Mouse (Mus musculus) splenic B cell, adult 2 months (primary cell): ENCODE measurements around the gene Lef1.

Source experiments
- DNase-seq: peaks from one replicate; pipeline ENCODE4 v3.0.0-alpha.2; 2011; ENCODE audit warnings: low read depth, low spot score
- H3K27me3 ChIP-seq: 2 replicates; pipeline ENCODE4 v1.6.1; 2012; ENCODE audit warnings: mild to moderate bottlenecking, low read length, moderate library complexity, mixed read lengths; ENCODE audit not compliant: control insufficient read depth, poor library complexity, insufficient read depth, severe bottlenecking
- H3K36me3 ChIP-seq: 2 replicates; pipeline ENCODE4 v1.6.1; 2012; ENCODE audit warnings: mild to moderate bottlenecking, low read length, moderate library complexity, mixed read lengths; ENCODE audit not compliant: control insufficient read depth, poor library complexity, insufficient read depth, severe bottlenecking

Lef1 gene

DNA sequence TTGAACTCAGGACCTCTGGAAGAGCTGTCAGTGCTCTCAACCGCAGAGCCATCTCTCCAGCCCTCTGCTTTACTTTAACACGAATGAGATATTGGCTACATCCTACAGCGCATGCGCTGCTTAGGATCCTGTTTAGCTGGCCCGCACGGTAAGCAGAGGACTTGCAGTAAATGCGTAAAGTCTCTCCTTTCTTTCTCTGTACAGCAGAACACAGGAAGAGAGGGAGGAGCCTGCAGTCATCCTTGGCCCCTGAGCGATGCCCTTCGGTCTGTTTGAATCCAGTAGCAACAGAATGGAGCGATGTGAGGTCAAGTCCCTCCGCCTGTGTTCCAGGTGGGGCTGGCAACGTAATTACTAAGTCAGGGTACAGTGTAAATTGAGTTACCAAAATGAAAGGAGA is 16.5 kb upstream of the Lef1 start:
- Histone ChIP-seq H3K36me3 (no peaks in the 10 kb centered on the region), H3K27me3 (no peaks in the 10 kb centered on the region)
- no peak for DNase-seq

GRCm38 (mm10) chr3:131096105-131096504 is 14.2 kb upstream of the Lef1 start:
- Histone ChIP-seq H3K27me3 (no peaks in the 10 kb centered on the region), H3K36me3 (no peaks in the 10 kb centered on the region)
- DNase-seq, result no peak

DNA sequence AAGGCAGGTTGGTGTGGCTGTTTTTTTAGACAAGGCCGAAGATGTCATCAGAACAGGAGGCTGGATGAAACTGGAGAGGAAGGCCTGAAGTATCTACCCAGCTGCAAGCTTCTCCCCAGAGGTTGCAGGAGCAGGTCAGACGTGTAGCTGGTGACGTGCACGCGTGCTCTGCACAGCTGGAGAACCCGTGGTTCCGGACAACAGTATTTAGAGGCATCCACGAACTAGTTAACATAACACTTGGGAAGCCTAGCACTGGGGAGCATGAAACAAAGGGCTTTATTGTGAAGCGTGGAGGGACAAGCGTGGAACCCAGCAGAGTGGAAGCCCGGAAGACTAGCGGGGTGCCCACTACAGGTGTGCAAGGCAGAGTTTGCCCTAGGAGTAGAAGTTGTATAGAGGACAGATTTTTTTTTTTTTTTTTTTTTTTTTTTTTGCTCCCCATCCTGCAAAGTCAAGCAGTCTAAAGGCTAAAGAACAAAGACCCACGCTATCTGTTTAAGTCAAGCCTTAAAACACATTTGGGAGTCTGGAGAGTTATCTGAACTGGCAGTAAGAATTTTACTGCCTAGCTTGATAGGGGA is 8.0 kb upstream of the Lef1 start:
- H3K27me3 ChIP-seq, result no peaks in the 10 kb centered on the region; the same call in 1 of the 2 replicates
- no peaks in the 10 kb centered on the region for H3K36me3 ChIP-seq
- no peak for DNase-seq

DNA sequence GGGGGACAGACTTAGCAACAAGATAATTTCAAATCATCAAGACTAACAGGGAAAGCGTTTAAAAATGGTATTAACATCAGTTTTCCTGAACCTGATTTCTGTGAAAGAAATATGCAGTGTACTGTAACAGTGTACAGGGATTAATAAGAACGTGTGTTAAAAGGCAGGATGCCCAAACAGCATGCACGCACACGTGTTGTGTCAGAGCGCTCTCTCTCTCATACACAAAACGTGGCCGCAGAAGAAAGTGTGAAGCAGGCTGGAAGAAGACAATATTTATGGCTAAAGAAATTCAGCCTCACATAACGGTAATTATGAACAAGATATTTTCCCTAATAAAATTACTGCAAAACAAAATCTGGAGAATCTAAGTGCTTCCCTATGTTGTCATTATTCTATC is 4.9 kb upstream of the Lef1 start:
- Histone ChIP-seq H3K36me3 (no peaks in the 10 kb centered on the region), H3K27me3 (no peaks in the 10 kb centered on the region; the same call in 1 of the 2 replicates)
- no peak for DNase-seq

DNA sequence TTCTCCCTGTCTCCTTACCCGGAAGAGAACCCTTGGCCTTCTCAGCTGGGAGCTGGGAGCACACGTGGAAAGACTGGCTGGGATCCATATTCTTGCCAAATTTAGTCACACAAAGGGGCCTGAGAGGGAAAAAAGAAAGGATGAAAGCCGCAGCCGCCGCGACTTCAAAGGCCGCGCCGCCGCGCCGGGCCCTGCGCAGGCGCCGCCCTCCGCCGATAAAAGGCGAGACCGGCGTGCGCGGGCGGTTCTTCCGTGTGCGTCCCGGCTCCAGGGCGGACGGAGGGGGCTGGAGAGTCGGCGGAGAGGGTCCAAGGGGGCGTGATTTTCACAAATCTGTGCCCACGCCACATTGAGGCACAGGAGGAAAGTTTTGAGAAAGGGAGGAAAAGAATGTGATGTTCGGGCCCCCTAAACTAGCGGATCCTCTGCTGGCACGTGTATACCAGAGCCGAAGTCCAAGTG is 4.3 kb upstream of the Lef1 start:
- Histone ChIP-seq H3K36me3 (no peaks in the 10 kb centered on the region), H3K27me3 (no peaks in the 10 kb centered on the region; the same call in 1 of the 2 replicates)
- peak; percentile 50 for DNase-seq

- peak; percentile 51 for DNase-seq
- Histone ChIP-seq H3K36me3 (no peaks in the 10 kb centered on the region; the same call in 1 of the 2 replicates), H3K27me3 (no peaks in the 10 kb centered on the region; the same call in 1 of the 2 replicates)
These were observed 3.6 kb upstream of the Lef1 start for GRCm38 (mm10) chr3:131106451-131107291.

GRCm38 (mm10) chr3:131107301-131108093 is 2.8 kb upstream of the Lef1 start:
- DNase-seq, result peak; percentile 46
- H3K27me3 ChIP-seq, result no peaks in the 10 kb centered on the region; the same call in none of the 2 replicates

GRCm38 (mm10) chr3:131108094-131108653 is 2.1 kb upstream of the Lef1 start:
- peak; percentile 35 for DNase-seq
- H3K27me3 ChIP-seq, result no peaks in the 10 kb centered on the region; the same call in none of the 2 replicates
- no peaks in the 10 kb centered on the region; the same call in 1 of the 2 replicates for H3K36me3 ChIP-seq

More at GRCm38 (mm10) chr3:131107301-131108093, 2.8 kb upstream of the Lef1 start:
- no peaks in the 10 kb centered on the region; the same call in 1 of the 2 replicates for H3K36me3 ChIP-seq

GRCm38 (mm10) chr3:131109066-131109685 is 1.1 kb upstream of the Lef1 start:
- peak; percentile 52 for DNase-seq
- no peaks in the 10 kb centered on the region; the same call in 1 of the 2 replicates for H3K36me3 ChIP-seq

GRCm38 (mm10) chr3:131109686-131110070 is 593 bp upstream of the Lef1 start:
- Histone ChIP-seq H3K27me3 (no peaks in the 10 kb centered on the region; the same call in none of the 2 replicates), H3K36me3 (no peaks in the 10 kb centered on the region; the same call in 1 of the 2 replicates)
- DNase-seq, result peak; percentile 46

More at GRCm38 (mm10) chr3:131109066-131109685, 1.1 kb upstream of the Lef1 start:
- no peaks in the 10 kb centered on the region; the same call in none of the 2 replicates for H3K27me3 ChIP-seq

GRCm38 (mm10) chr3:131111151-131111850 is 1.0 kb downstream of the Lef1 start:
- Histone ChIP-seq H3K36me3 (peaks cover 3% of the 10 kb centered on the region; the same call in 1 of the 2 replicates), H3K27me3 (no peaks in the 10 kb centered on the region; the same call in 1 of the 2 replicates)
- DNase-seq, result peak; percentile 45

DNA sequence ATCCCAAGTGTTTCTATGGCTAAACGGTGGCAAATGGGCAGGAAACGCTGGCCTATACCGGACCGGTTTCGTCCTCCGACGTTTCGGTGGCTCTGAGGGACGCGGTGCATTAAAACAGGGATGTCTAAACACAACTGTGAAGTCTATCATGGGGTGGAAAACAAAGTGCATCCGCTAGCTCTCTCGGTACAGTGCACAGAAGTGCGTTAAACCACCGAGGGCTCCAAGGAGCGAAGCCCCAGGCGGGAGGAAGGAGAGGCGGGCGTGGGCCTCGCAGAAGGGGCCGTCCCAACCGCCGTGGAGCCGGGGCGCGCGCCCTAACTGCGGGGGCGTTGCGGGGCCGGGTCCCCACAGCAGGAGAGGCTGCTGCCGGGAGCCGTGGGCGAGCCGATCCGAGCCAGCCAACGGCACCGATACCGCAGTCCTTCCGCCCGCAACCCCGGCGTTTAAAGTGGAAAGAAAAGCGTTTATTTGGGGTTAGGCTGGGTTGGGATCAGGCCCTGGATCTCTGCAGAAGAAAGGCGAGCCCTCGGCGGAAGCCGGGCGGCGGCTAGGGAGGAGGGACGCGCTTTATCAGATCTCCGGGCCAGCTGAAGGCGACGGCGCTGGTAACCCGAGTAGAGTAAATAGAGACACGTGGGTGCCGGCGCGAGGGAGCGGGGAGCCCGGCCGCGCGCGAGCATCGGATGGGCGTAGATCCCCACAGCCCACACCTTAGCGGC is 1.7 kb downstream of the Lef1 start:
- Histone ChIP-seq H3K27me3 (no peaks in the 10 kb centered on the region; the same call in 1 of the 2 replicates), H3K36me3 (peaks cover 3% of the 10 kb centered on the region; the same call in 1 of the 2 replicates)
- peak; percentile 63 for DNase-seq

- Histone ChIP-seq H3K27me3 (no peaks in the 10 kb centered on the region; the same call in 1 of the 2 replicates), H3K36me3 (peaks cover 3% of the 10 kb centered on the region; the same call in 1 of the 2 replicates)
- no peak for DNase-seq
These were observed 2.3 kb downstream of the Lef1 start for GRCm38 (mm10) chr3:131112573-131112955.
